Mouse (Mus musculus): Measurements from ENCODE around the gene Taok3. TPM values are rescaled to one million over a fixed set of nuclear protein-coding genes. Genes with fewer than 3 reads are reported as not detected.

Taok3 gene
- polyA plus RNA-seq, 1 experiment from 2014 or later, result 28.9 TPM

DNA sequence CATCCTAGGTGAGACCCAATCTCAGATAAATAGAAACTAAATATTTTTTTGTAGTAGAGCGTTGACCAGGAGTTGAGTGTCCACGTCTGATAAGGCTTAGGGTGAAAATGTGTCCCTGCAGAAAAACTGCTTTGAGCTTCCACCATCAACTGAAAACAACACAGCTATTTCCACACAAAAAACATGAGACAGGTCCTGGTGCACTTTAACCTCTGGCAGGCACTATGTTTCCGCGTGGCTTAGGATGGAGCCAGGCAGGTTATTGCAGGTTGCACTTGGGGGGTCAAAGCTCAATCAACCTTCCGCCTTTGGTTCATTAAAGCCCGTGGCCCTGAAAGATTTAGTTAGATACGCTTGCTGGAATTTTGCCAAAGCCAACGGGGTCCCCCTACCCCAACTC lies 1.1 kb upstream of the Taok3 start:
- Histone ChIP-seq H3K9me3 (no peaks in the 10 kb centered on the region), H3K4me2 (replicated peaks) (peak overlapping the region; percentile 92; the same call in 1 of the 2 replicates), H3K4me3 (no peak overlapping the region)

DNA sequence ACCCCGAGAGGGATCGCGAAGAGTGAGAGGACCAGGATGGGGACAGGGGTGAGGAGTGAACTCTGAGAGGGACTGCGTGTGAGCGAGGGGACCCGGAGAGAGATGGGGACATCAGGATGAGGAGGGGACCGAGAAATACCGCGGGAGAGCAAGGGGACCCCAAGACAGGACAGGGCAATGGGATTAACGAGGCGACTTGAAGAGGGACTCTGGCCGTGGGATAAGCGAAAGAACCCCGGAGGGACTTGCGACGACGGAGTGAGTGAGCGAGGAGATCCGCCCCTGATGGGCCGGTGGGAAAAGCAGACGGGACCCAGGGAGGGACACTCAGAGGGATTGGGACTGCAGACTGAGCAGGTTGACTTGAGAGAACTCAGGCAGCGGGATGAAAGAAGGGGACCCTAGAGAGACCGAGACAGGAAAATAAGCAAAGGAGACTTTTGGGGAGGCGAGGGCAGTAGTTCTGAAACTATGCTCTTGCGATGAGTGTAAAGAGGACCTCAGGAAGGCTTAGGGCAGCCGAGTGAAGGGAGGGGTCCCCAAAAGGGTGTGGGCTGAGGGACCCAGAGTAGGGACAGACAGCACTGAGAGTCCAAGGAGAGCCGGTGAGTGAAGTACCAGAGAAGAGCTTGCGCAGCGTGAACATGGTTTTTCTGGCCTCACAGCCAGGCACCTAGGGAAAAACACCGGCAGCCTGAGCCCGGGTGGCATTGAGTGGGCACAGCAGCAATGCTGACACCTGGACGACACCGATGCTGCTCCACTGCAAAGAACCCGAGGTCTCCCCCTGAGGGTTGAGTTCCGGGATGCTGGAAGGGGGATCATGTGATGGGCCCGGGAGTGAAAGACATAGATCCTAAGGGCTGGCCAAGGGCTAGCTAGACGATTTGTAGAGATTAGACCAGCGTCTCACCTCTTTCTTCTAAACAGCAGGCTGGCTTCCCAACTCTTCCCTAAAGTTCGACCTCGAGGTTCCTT lies 849 bp downstream of the Taok3 start:
- Histone ChIP-seq H3K4me3 (peak overlapping the region; percentile 63), H3K9me3 (no peaks in the 10 kb centered on the region), H3K4me1 (peaks cover 15% of the 10 kb centered on the region), H3K36me3 (no peaks in the 10 kb centered on the region), H3K27me3 (peaks cover 18% of the 10 kb centered on the region), H3K27ac (replicated peaks) (no peak overlapping the region), H3K9ac (replicated peaks) (peak overlapping the region; percentile 71), H3K4me2 (replicated peaks) (peak overlapping the region; percentile 92)
- WGBS, result 1% methylated on average over 39 of the region's 40 CpGs
- peak; percentile 38; the same call in 1 of the 2 replicates for ATAC-seq (ENCODE audit: low FRiP score, low read depth)

More for the DNA sequence above, 1.1 kb upstream of the Taok3 start:
- Histone ChIP-seq H3K27ac (replicated peaks) (no peak overlapping the region), H3K36me3 (no peaks in the 10 kb centered on the region), H3K4me1 (peaks cover 20% of the 10 kb centered on the region), H3K27me3 (peaks cover 18% of the 10 kb centered on the region), H3K9ac (replicated peaks) (no peak overlapping the region)
- ATAC-seq (ENCODE audit: low FRiP score, low read depth), result no peak
- 58% methylated on average over 8 of the region's 8 CpGs for WGBS

DNA sequence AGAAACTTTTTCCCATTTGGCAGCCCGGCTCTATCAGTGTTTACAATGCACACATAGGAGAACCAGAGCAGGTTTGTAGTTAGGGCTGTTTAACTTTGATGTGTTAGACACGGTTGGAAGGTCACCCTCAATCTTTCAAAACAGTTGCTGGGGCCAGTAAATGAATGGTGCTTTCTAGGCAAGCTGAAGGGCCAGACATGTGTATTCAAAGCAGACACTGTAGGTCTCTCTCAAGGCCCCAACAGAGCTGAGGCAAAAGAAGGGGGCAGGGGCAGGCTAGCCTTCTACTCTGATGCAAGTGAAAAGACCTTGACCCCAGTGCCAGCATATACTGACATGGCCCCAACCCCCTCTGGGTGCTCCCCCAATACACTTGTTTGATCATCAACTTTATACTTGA lies 1.7 kb downstream of the Taok3 start:
- peaks cover 18% of the 10 kb centered on the region for H3K27me3 ChIP-seq
- H3K36me3 ChIP-seq, result no peaks in the 10 kb centered on the region
- peak overlapping the region; percentile 92; the same call in 1 of the 2 replicates for H3K4me2 ChIP-seq (replicated peaks)
- H3K4me3 ChIP-seq, result peak overlapping the region; percentile 63; the same call in 1 of the 2 replicates
- peaks cover 15% of the 10 kb centered on the region for H3K4me1 ChIP-seq
- WGBS, result 5% methylated on average over 2 of the region's 2 CpGs
- no peak overlapping the region for H3K27ac ChIP-seq (replicated peaks)
- no peaks in the 10 kb centered on the region for H3K9me3 ChIP-seq
- no peak for ATAC-seq (ENCODE audit: low FRiP score, low read depth)
- no peak overlapping the region for H3K9ac ChIP-seq (replicated peaks)

DNA sequence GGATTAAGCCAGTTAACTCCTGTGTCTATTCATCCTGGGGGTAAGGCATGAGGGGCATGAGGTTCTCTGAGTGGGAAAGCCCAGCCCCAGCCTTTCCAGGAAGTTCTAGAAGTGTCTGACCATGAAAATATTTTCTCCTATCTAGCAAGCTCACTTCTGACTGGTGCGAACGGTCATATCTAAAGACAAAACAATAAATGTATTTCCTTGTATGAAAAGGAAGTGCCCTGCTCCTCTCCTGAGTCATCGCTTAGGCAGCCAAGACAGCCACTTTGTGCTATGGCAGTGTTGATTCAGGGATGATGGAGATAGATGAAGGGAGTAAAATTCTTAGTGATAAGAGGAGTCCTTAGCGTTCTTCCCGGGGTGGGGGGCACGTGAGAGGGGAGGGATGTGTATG lies 3.2 kb downstream of the Taok3 start:
- H3K4me1 ChIP-seq, result peaks cover 15% of the 10 kb centered on the region
- no peak overlapping the region for H3K4me2 ChIP-seq (replicated peaks)
- peaks cover 18% of the 10 kb centered on the region for H3K27me3 ChIP-seq
- 94% methylated on average over 6 of the region's 6 CpGs for WGBS
- H3K36me3 ChIP-seq, result no peaks in the 10 kb centered on the region
- H3K9me3 ChIP-seq, result no peaks in the 10 kb centered on the region
- no peak overlapping the region for H3K27ac ChIP-seq (replicated peaks)
- H3K9ac ChIP-seq (replicated peaks), result no peak overlapping the region
- H3K4me3 ChIP-seq, result no peak overlapping the region
- ATAC-seq (ENCODE audit: low FRiP score, low read depth), result no peak

DNA sequence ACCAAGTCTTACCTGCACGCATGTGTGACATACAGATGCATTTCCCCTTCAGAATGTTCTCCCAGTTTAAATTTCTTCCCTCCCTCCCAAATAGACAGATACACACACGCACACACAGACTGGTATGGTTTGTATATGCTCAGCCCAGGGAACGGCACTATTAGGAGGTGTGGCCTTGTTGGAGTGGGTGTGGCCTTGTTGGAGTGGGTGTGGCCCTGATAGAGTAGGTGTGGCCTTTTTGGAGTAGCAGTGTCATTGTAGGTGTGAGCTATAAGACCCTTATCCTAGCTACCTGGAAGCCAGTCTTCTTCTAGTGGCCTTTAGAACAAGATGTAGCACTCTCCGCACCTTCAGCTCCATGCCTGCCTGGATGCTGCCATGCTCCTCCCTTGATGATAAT lies 3.9 kb downstream of the Taok3 start:
- no peak for ATAC-seq (ENCODE audit: low FRiP score, low read depth)
- 92% methylated on average over 4 of the region's 4 CpGs for WGBS

DNA sequence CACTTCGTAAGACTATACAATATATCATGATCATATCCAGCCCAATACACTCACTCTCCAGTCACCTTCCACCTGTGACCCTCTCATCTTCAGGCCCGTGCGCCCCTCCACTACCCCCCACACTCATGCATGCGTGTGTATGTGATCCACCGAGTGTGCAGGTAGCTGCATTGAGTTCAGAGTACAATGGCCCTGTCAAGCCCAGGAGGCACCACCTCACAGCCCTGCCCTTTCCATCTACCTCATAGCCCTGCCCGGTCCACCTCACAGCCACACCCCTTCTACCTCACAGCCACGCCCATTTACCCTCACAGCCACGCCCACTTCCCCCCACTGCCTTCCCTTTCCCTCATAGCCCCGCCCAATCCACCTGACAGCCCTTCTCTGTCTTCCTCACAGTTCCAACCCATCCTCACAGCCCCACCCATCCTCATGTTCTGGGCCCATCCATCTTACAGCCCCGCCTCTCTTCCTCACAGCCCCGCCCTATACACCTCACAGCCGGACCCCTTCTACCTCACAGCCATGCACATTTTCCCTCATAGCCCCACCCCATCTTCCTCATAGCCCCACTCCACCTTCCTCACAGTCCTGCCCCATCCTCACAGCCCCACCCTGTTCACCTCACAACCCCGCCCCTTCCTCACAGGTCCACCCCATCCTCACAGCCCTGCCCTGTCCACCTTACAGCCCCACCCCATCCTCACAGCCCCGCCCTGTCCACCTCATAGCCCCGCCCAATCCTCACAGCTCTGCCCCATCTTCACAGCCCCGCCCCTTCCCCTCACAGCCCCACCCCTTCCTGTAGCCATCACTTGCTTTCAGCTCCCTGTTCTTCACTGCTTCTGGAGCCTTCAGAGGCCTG lies 5.8 kb downstream of the Taok3 start:
- ATAC-seq (ENCODE audit: low FRiP score, low read depth), result no peak
- Histone ChIP-seq H3K4me2 (replicated peaks) (no peak overlapping the region), H3K9me3 (no peaks in the 10 kb centered on the region), H3K4me1 (peaks cover 11% of the 10 kb centered on the region), H3K27me3 (peaks cover 15% of the 10 kb centered on the region), H3K4me3 (no peak overlapping the region), H3K36me3 (no peaks in the 10 kb centered on the region), H3K27ac (replicated peaks) (no peak overlapping the region), H3K9ac (replicated peaks) (no peak overlapping the region)
- 80% methylated on average over 16 of the region's 16 CpGs for WGBS

More for the DNA sequence above, 3.9 kb downstream of the Taok3 start:
- H3K27me3 ChIP-seq, result peaks cover 18% of the 10 kb centered on the region
- H3K4me3 ChIP-seq, result no peak overlapping the region
- H3K27ac ChIP-seq (replicated peaks), result no peak overlapping the region
- no peaks in the 10 kb centered on the region for H3K9me3 ChIP-seq
- H3K4me1 ChIP-seq, result peaks cover 15% of the 10 kb centered on the region
- H3K36me3 ChIP-seq, result no peaks in the 10 kb centered on the region
- no peak overlapping the region for H3K9ac ChIP-seq (replicated peaks)
- no peak overlapping the region for H3K4me2 ChIP-seq (replicated peaks)

DNA sequence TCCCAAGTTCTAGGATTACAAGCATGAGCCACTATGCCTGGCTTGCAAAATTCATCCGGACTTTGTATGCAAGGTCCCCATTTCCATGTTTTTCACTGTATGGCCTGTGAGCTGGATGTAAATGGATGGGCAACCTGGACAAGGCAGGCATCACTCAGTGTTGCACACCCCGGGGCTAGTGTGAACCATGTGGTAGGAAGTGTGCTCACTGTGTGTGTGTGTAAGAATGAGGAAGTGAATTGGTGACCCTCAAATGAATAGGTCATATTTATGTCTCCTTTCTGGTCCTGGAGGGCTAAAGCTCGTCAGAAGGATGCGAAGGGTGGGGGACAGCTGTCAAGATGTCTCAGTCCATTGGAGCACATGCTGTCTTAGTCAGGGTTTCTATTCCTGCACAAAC lies 7.1 kb downstream of the Taok3 start:
- Histone ChIP-seq H3K4me3 (no peak overlapping the region), H3K4me1 (no peaks in the 10 kb centered on the region), H3K27ac (replicated peaks) (no peak overlapping the region), H3K9me3 (no peaks in the 10 kb centered on the region), H3K4me2 (replicated peaks) (no peak overlapping the region), H3K36me3 (no peaks in the 10 kb centered on the region), H3K27me3 (0 out of 2 replicates have a peak, but pooled peaks cover 3% of the 10 kb centered on the region), H3K9ac (replicated peaks) (no peak overlapping the region)
- WGBS, result 84% methylated on average over 4 of the region's 4 CpGs
- no peak for ATAC-seq (ENCODE audit: low FRiP score, low read depth)

DNA sequence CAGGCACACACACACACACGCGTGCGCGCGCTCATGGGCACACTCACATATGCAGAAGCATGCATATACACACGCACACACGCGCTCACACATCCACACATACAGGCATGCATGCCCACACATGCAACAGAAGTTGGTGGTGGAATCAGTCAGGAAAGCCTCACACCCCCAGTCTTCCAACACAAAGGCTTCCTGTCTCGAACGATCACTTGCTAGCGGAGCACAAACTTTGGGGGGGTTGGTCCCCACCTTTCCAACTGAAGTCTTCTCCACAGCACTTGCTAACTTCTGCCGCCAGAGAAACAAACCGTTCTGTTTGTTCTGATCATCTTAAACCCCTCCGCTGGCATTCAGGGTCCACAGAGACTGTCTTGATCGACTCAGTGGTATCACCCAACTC lies 10.8 kb downstream of the Taok3 start:
- ATAC-seq (ENCODE audit: low FRiP score, low read depth), result no peak
- peaks cover 8% of the 10 kb centered on the region for H3K4me1 ChIP-seq

DNA sequence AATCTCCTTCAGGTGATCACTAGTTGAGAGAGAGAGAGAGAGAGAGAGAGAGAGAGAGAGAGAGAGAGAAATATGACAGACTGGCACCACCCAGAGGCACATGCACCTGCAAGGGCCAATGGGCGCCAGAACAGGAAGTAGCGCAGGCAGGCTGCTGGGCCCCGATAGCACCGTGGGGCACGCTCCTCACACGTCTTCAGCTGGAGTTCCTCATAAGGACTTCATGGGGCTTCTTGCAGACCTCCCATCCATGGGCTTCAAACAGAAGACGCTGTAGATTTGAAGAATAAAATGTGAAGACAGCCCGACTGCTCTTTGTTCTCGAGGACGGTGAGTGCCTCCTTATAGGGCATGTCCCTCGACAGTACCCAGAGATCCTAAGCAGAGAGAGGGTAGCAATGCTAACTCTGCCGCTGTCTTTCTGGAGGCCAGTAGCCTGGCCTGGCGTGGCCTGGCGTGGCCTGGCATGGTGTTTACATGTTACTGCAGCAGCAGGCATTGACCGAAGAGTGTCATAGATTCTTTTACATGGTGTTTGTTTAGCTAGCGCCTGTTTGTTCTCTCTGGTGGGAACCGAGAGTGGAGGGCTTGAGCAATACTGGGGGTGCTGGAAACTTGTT lies 13.6 kb downstream of the Taok3 start:
- Histone ChIP-seq H3K4me1 (peaks cover 12% of the 10 kb centered on the region), H3K4me2 (replicated peaks) (no peak overlapping the region), H3K27me3 (no peaks in the 10 kb centered on the region), H3K36me3 (no peaks in the 10 kb centered on the region), H3K27ac (replicated peaks) (no peak overlapping the region), H3K4me3 (no peak overlapping the region), H3K9ac (replicated peaks) (no peak overlapping the region), H3K9me3 (no peaks in the 10 kb centered on the region)
- no peak for ATAC-seq (ENCODE audit: low FRiP score, low read depth)
- 92% methylated on average over 17 of the region's 17 CpGs for WGBS

More for the DNA sequence above, 10.8 kb downstream of the Taok3 start:
- H3K27me3 ChIP-seq, result no peaks in the 10 kb centered on the region
- no peaks in the 10 kb centered on the region for H3K9me3 ChIP-seq
- no peak overlapping the region for H3K9ac ChIP-seq (replicated peaks)
- WGBS, result 94% methylated on average over 15 of the region's 15 CpGs
- H3K4me2 ChIP-seq (replicated peaks), result no peak overlapping the region
- H3K36me3 ChIP-seq, result no peaks in the 10 kb centered on the region
- no peak overlapping the region for H3K27ac ChIP-seq (replicated peaks)
- no peak overlapping the region for H3K4me3 ChIP-seq

DNA sequence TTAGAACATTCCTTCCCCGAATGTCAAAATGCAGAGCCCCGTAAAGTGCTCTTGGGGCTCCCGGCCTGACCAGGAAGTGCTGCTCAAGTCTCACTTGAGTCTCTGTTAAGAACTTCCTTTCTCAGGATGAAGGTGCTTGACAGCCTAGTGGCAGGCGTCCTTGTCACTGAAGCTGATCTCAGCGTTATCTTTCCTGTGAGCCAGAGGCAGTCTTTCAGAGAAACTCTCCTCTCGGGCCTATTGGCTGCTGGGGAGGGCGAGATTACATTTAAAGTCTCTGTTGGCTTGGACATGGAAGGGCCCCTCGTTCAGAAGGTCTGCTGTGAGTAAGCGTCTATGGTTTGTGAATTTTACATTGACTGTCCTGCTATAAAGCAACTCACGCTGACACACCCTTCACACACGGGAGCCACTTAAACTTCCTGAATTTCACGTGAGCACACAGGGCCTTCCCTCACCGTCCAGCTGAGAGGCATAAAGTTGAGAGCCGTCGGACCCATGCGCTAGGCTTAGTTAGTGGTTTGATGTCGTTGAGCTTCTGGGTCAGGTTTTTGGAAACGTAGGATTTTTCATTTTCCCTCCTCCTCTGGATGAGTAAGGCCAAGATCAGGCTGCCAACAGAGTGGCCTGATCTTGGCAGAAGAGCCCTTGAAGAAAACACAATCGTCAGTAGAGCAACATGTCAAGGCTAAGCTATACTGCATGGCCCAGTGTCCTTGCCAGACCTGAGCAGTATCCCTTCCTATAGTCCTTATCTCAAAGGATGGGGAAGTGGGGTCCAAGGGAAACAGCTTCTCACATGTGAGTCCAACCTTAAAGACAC lies 14.3 kb downstream of the Taok3 start:
- no peak overlapping the region for H3K4me2 ChIP-seq (replicated peaks)
- no peaks in the 10 kb centered on the region for H3K27me3 ChIP-seq
- H3K9me3 ChIP-seq, result no peaks in the 10 kb centered on the region
- no peaks in the 10 kb centered on the region for H3K36me3 ChIP-seq
- H3K9ac ChIP-seq (replicated peaks), result no peak overlapping the region
- H3K4me1 ChIP-seq, result peaks cover 12% of the 10 kb centered on the region
- no peak overlapping the region for H3K4me3 ChIP-seq
- no peak overlapping the region for H3K27ac ChIP-seq (replicated peaks)
- 85% methylated on average over 19 of the region's 19 CpGs for WGBS
- ATAC-seq (ENCODE audit: low FRiP score, low read depth), result no peak

DNA sequence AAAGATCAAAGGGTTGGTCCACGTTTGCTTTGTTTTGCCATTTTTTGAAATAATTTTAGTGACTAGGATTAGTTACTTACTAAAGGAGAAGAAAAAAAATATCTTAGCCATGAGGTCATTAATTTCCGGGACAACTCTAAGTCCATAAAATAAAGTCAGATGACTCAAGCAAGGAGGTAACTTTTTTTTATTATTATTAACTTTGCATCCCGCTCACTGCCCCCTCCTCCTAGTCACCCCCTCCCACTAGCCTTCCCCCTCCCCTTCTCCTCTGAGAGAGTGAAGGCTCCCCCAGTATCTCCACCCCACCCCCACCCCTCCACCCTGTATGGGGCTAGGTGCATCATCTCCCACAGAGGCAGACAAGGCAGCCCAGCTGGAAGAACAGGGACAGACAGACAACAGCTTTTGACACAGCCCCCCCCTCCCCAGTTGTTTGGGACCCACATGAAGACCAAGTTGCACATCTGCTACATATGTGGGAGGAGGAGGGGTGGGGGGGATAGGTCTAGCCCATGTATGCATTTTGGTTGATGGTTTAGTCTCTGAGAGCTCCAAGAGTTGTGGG lies 15.0 kb downstream of the Taok3 start:
- ATAC-seq (ENCODE audit: low FRiP score, low read depth), result no peak
- WGBS, result 82% methylated on average over 3 of the region's 3 CpGs
- H3K4me3 ChIP-seq, result no peak overlapping the region
- H3K27ac ChIP-seq (replicated peaks), result 0 out of 2 replicates have a peak overlapping the region, but pooled peaks have one; percentile 35
- H3K36me3 ChIP-seq, result no peaks in the 10 kb centered on the region
- H3K4me1 ChIP-seq, result peaks cover 13% of the 10 kb centered on the region
- no peak overlapping the region for H3K4me2 ChIP-seq (replicated peaks)
- H3K27me3 ChIP-seq, result no peaks in the 10 kb centered on the region
- no peak overlapping the region for H3K9ac ChIP-seq (replicated peaks)
- H3K9me3 ChIP-seq, result no peaks in the 10 kb centered on the region
